Mouse (Mus musculus): ENCODE measurements at regions not wholly inside any gene's neighbourhood (a gene's known extent, or its start where the extent isn't known, plus 50 kb on each side); places are given as distances from the start of the nearest gene placed in this dataset.
A peak's percentile ranks its signal among the peaks of the same experiment; 100 is the strongest.
"Not testable (repeated sequence)": the region's sequence is repeated elsewhere in the genome, so short reads cannot be mapped to it uniquely, and the experiment has no call there.

GRCm38 (mm10) chr8:116045526-116045925 lies 337.9 kb upstream of the Maf start:
- no peak for DNase-seq (ENCODE audit: low spot score in 2 of 2)

- no peak for DNase-seq (ENCODE audit: low spot score in 2 of 2)
Observed at GRCm38 (mm10) chr8:116043381-116043780, 335.8 kb upstream of the Maf start.

GRCm38 (mm10) chr8:116030966-116031365 lies 323.4 kb upstream of the Maf start:
- no peak for DNase-seq (ENCODE audit: low spot score in 2 of 2)

GRCm38 (mm10) chr8:116025321-116025720 lies 317.7 kb upstream of the Maf start:
- DNase-seq (ENCODE audit: low spot score in 2 of 2), result no peak

- no peak for DNase-seq (ENCODE audit: low spot score in 2 of 2)
Observed at GRCm38 (mm10) chr8:116024811-116025210, 317.2 kb upstream of the Maf start.

GRCm38 (mm10) chr8:116021691-116022090 lies 314.1 kb upstream of the Maf start:
- no peak for DNase-seq (ENCODE audit: low spot score in 2 of 2)

GRCm38 (mm10) chr8:115995320-115995719 lies 287.7 kb upstream of the Maf start:
- no peak for DNase-seq (ENCODE audit: low spot score in 2 of 2)

- DNase-seq (ENCODE audit: low spot score in 2 of 2), result no peak
Observed at GRCm38 (mm10) chr8:115991989-115992388, 284.4 kb upstream of the Maf start.

- no peak for DNase-seq (ENCODE audit: low spot score in 2 of 2)
Observed at GRCm38 (mm10) chr8:115983397-115983796, 275.8 kb upstream of the Maf start.

GRCm38 (mm10) chr8:115982326-115982725 lies 274.7 kb upstream of the Maf start:
- DNase-seq (ENCODE audit: low spot score in 2 of 2), result no peak

GRCm38 (mm10) chr8:115981426-115981825 lies 273.8 kb upstream of the Maf start:
- no peak for DNase-seq (ENCODE audit: low spot score in 2 of 2)

- no peak for DNase-seq (ENCODE audit: low spot score in 2 of 2)
Observed at GRCm38 (mm10) chr8:115980616-115981015, 273.0 kb upstream of the Maf start.

GRCm38 (mm10) chr8:115977152-115977551 lies 269.6 kb upstream of the Maf start:
- DNase-seq (ENCODE audit: low spot score in 2 of 2), result no peak

GRCm38 (mm10) chr8:115974706-115975105 lies 267.1 kb upstream of the Maf start:
- DNase-seq (ENCODE audit: low spot score in 2 of 2), result no peak

GRCm38 (mm10) chr8:115971351-115971750 lies 263.8 kb upstream of the Maf start:
- not testable (repeated sequence) for DNase-seq (ENCODE audit: low spot score in 2 of 2)

- no peak for DNase-seq (ENCODE audit: low spot score in 2 of 2)
Observed at GRCm38 (mm10) chr8:115968121-115968520, 260.5 kb upstream of the Maf start.

- DNase-seq (ENCODE audit: low spot score in 2 of 2), result no peak
Observed at GRCm38 (mm10) chr8:115965981-115966380, 258.4 kb upstream of the Maf start.

- DNase-seq (ENCODE audit: low spot score in 2 of 2), result no peak
Observed at GRCm38 (mm10) chr8:115955371-115955770, 247.8 kb upstream of the Maf start.

- DNase-seq (ENCODE audit: low spot score in 2 of 2), result no peak
Observed at GRCm38 (mm10) chr8:115953783-115954470, 246.3 kb upstream of the Maf start.

- no peak for DNase-seq (ENCODE audit: low spot score in 2 of 2)
Observed at GRCm38 (mm10) chr8:115952496-115952895, 244.9 kb upstream of the Maf start.

GRCm38 (mm10) chr8:115948916-115949315 lies 241.3 kb upstream of the Maf start:
- no peak for DNase-seq (ENCODE audit: low spot score in 2 of 2)

- DNase-seq (ENCODE audit: low spot score in 2 of 2), result no peak
Observed at GRCm38 (mm10) chr8:115948036-115948435, 240.4 kb upstream of the Maf start.

- DNase-seq (ENCODE audit: low spot score in 2 of 2), result peak; percentile 7 to 11
Observed at GRCm38 (mm10) chr8:115942731-115943509, 235.3 kb upstream of the Maf start.

Data from frontal cortex, postnatal 10 days (tissue).